Mouse (Mus musculus): ENCODE results near the gene Mvb12b. TPM values are rescaled to one million over a fixed set of nuclear protein-coding genes. Genes with fewer than 3 reads are reported as not detected.

Gene Mvb12b
- total and polyA plus RNA-seq, 3 experiments, result 7.2 to 51.4 (median 46.2) TPM

DNA sequence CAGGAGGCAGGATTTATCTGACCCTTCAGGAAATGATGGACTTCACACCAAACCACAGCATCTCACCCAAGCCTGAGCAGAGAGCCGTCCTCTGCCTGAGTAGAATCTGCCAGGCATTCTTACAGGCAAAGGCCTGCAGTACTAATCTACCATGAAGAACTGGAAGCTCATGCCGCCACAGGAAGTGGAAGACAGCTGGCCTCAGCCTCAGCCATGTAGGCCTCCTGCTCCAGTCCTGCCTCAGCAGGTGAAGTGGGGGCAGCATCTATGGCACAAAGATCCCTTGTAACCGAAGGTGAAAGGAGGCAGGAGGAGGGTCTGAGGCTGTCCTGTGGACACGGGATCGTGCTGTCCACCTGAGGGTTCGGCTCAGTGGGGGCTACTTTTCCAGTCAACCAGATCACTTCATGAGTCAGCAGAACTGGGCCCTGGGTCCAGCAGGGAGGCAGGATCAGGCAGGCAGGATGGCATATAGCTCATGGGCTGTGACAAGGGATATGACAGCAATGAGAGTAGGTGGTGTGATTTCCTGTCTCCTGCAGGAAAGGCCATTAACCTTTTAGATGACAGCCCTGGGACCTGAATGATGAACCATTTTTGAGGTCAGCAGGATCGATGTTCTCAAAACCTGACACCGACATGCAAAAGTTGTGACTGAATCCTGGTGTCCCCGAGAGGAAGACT lies 69.9 kb downstream of the Mvb12b start:
- no peaks in the 10 kb centered on the region for H3K9me3 ChIP-seq (replicated peaks)
- ATAC-seq (ENCODE audit: extremely low read depth, insufficient number of reproducible peaks, low FRiP score, poor library complexity, severe bottlenecking) (no peak), DNase-seq (ENCODE audit: low spot score) (no peak)
- peaks cover 88% of the 10 kb centered on the region for H3K36me3 ChIP-seq (replicated peaks)
- no peaks in the 10 kb centered on the region; the same call in 1 of the 2 replicates for H3K27me3 ChIP-seq (ENCODE audit: insufficient read depth, low read length)
- no peak for TF ChIP-seq POLR2AphosphoS5 (IDR thresholded peaks at IDR 0.05; ENCODE audit: insufficient replicate concordance, low read depth, low read length)
- TF ChIP-seq CTCF (IDR thresholded peaks at IDR 0.05; ENCODE audit: low read depth, low read length), result no peak
- TF ChIP-seq GATA1 (IDR thresholded peaks at IDR 0.05; ENCODE audit: borderline replicate concordance, low read length), result no peak
- no peak for TF ChIP-seq TAL1 (conservative IDR thresholded peaks at IDR 0.05; ENCODE audit: low read depth, low read length)
- no peak for TF ChIP-seq GATA2 (IDR thresholded peaks at IDR 0.05; ENCODE audit: borderline replicate concordance, low read depth, low read length)
- H3K4me3 ChIP-seq (ENCODE audit: low read depth, low read length), result no peak overlapping the region
- H3K4me1 ChIP-seq (ENCODE audit: insufficient read depth, low read depth, low read length), result peaks cover 4% of the 10 kb centered on the region

GRCm38 (mm10) chr2:33817080-33817479 lies 70.7 kb downstream of the Mvb12b start:
- DNase-seq (ENCODE audit: low spot score), result no peak
- no peak for ATAC-seq (ENCODE audit: extremely low read depth, insufficient number of reproducible peaks, low FRiP score, poor library complexity, severe bottlenecking)
- Histone ChIP-seq H3K4me1 (ENCODE audit: insufficient read depth, low read depth, low read length) (peaks cover 2% of the 10 kb centered on the region), H3K4me3 (ENCODE audit: low read depth, low read length) (no peak overlapping the region), H3K9me3 (replicated peaks) (no peaks in the 10 kb centered on the region), H3K36me3 (replicated peaks) (peaks cover 90% of the 10 kb centered on the region), H3K27me3 (ENCODE audit: insufficient read depth, low read length) (no peaks in the 10 kb centered on the region; the same call in 1 of the 2 replicates)
- no peak for TF ChIP-seq POLR2AphosphoS5 (IDR thresholded peaks at IDR 0.05; ENCODE audit: insufficient replicate concordance, low read depth, low read length)
- no peak for TF ChIP-seq CTCF (IDR thresholded peaks at IDR 0.05; ENCODE audit: low read depth, low read length)
- TF ChIP-seq TAL1 (conservative IDR thresholded peaks at IDR 0.05; ENCODE audit: low read depth, low read length), result no peak
- no peak for TF ChIP-seq GATA2 (IDR thresholded peaks at IDR 0.05; ENCODE audit: borderline replicate concordance, low read depth, low read length)
- TF ChIP-seq GATA1 (IDR thresholded peaks at IDR 0.05; ENCODE audit: borderline replicate concordance, low read length), result no peak

- TF ChIP-seq GATA1 (IDR thresholded peaks at IDR 0.05; ENCODE audit: borderline replicate concordance, low read length) (no peak), TAL1 (conservative IDR thresholded peaks at IDR 0.05; ENCODE audit: low read depth, low read length) (no peak), GATA2 (IDR thresholded peaks at IDR 0.05; ENCODE audit: borderline replicate concordance, low read depth, low read length) (no peak), CTCF (IDR thresholded peaks at IDR 0.05; ENCODE audit: low read depth, low read length) (no peak), POLR2AphosphoS5 (IDR thresholded peaks at IDR 0.05; ENCODE audit: insufficient replicate concordance, low read depth, low read length) (no peak)
- H3K27me3 ChIP-seq (ENCODE audit: insufficient read depth, low read length), result no peaks in the 10 kb centered on the region; the same call in 1 of the 2 replicates
- peaks cover 87% of the 10 kb centered on the region for H3K36me3 ChIP-seq (replicated peaks)
- no peak for DNase-seq (ENCODE audit: low spot score)
- H3K9me3 ChIP-seq (replicated peaks), result no peaks in the 10 kb centered on the region
- no peak overlapping the region for H3K4me3 ChIP-seq (ENCODE audit: low read depth, low read length)
- no peak for ATAC-seq (ENCODE audit: extremely low read depth, insufficient number of reproducible peaks, low FRiP score, poor library complexity, severe bottlenecking)
- H3K4me1 ChIP-seq (ENCODE audit: insufficient read depth, low read depth, low read length), result no peaks in the 10 kb centered on the region
These were observed 73.2 kb downstream of the Mvb12b start for GRCm38 (mm10) chr2:33814581-33814980.

DNA sequence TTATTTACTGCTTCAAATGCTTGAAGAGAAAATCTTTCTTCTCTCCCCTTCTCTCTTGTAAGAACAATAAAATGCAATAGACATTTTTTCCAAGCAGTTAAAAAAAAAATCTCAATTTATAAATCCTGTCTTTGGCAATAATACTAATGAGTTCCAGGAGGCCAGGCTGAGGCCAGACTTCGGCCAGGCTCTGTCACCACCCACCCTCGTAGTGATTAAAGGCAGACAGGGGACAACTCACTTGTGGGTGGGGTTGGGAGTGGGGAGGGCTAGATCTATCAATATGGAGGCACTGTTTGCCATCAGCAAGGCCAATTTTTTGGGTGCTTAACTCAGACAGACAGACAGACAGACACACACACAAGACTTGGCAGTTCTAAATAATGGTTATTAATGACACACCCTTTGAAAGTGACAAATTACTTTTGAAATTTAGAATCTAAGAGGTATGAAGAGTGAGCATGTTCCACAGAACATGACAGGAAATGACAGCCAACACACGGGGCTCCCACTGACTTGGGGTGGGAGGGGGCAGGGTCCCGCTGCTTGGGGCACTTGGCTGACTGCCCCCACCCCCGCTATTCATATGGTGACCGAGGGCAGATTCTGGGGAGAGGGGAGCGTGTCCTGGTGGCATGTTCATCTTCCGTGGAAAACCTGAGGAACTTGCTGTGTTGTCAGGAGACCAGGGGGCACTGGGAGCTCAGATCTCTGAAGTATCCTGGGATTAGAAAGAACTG lies 74.1 kb downstream of the Mvb12b start:
- Histone ChIP-seq H3K27me3 (ENCODE audit: insufficient read depth, low read length) (no peaks in the 10 kb centered on the region; the same call in 1 of the 2 replicates), H3K36me3 (replicated peaks) (peaks cover 87% of the 10 kb centered on the region), H3K4me3 (ENCODE audit: low read depth, low read length) (no peak overlapping the region), H3K9me3 (replicated peaks) (no peaks in the 10 kb centered on the region), H3K4me1 (ENCODE audit: insufficient read depth, low read depth, low read length) (no peaks in the 10 kb centered on the region)
- ATAC-seq (ENCODE audit: extremely low read depth, insufficient number of reproducible peaks, low FRiP score, poor library complexity, severe bottlenecking), result no peak
- DNase-seq (ENCODE audit: low spot score), result no peak
- TF ChIP-seq CTCF (IDR thresholded peaks at IDR 0.05; ENCODE audit: low read depth, low read length), result no peak
- no peak for TF ChIP-seq POLR2AphosphoS5 (IDR thresholded peaks at IDR 0.05; ENCODE audit: insufficient replicate concordance, low read depth, low read length)
- no peak for TF ChIP-seq GATA1 (IDR thresholded peaks at IDR 0.05; ENCODE audit: borderline replicate concordance, low read length)
- no peak for TF ChIP-seq TAL1 (conservative IDR thresholded peaks at IDR 0.05; ENCODE audit: low read depth, low read length)
- TF ChIP-seq GATA2 (IDR thresholded peaks at IDR 0.05; ENCODE audit: borderline replicate concordance, low read depth, low read length), result no peak

DNA sequence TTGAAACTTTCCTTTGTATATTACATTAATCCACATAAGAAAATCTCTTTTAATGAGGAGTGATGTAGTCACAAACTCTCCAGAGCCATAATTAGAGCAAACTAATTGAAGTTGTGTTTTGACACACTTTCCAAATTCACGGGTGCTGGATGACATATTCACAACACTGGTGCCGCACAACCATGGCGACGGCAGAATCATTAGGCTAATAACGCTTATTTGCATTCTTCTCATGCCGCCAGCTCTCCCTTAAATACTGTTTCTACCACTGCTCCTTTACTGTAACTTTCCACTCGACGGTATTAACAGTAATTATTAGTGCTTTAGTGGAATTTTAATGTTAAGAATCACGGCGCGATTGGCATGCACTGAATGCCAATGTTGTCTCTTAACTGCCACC lies 74.8 kb downstream of the Mvb12b start:
- Histone ChIP-seq H3K36me3 (replicated peaks) (peaks cover 86% of the 10 kb centered on the region), H3K4me3 (ENCODE audit: low read depth, low read length) (no peak overlapping the region), H3K9me3 (replicated peaks) (no peaks in the 10 kb centered on the region), H3K27me3 (ENCODE audit: insufficient read depth, low read length) (no peaks in the 10 kb centered on the region; the same call in 1 of the 2 replicates), H3K4me1 (ENCODE audit: insufficient read depth, low read depth, low read length) (no peaks in the 10 kb centered on the region)
- no peak for DNase-seq (ENCODE audit: low spot score)
- TF ChIP-seq POLR2AphosphoS5 (IDR thresholded peaks at IDR 0.05; ENCODE audit: insufficient replicate concordance, low read depth, low read length), result no peak
- TF ChIP-seq GATA1 (IDR thresholded peaks at IDR 0.05; ENCODE audit: borderline replicate concordance, low read length), result no peak
- TF ChIP-seq CTCF (IDR thresholded peaks at IDR 0.05; ENCODE audit: low read depth, low read length), result no peak
- TF ChIP-seq TAL1 (conservative IDR thresholded peaks at IDR 0.05; ENCODE audit: low read depth, low read length), result no peak
- TF ChIP-seq GATA2 (IDR thresholded peaks at IDR 0.05; ENCODE audit: borderline replicate concordance, low read depth, low read length), result no peak
- no peak for ATAC-seq (ENCODE audit: extremely low read depth, insufficient number of reproducible peaks, low FRiP score, poor library complexity, severe bottlenecking)

GRCm38 (mm10) chr2:33811349-33811890 lies 76.3 kb downstream of the Mvb12b start:
- no peaks in the 10 kb centered on the region for H3K27me3 ChIP-seq (ENCODE audit: insufficient read depth, low read length)
- H3K4me1 ChIP-seq (ENCODE audit: insufficient read depth, low read depth, low read length), result no peaks in the 10 kb centered on the region
- no peak for ATAC-seq (ENCODE audit: extremely low read depth, insufficient number of reproducible peaks, low FRiP score, poor library complexity, severe bottlenecking)
- no peak for DNase-seq (ENCODE audit: low spot score)
- no peaks in the 10 kb centered on the region for H3K9me3 ChIP-seq (replicated peaks)
- no peak for TF ChIP-seq GATA2 (IDR thresholded peaks at IDR 0.05; ENCODE audit: borderline replicate concordance, low read depth, low read length)
- TF ChIP-seq POLR2AphosphoS5 (IDR thresholded peaks at IDR 0.05; ENCODE audit: insufficient replicate concordance, low read depth, low read length), result no peak
- no peak for TF ChIP-seq CTCF (IDR thresholded peaks at IDR 0.05; ENCODE audit: low read depth, low read length)
- H3K4me3 ChIP-seq (ENCODE audit: low read depth, low read length), result no peak overlapping the region
- peaks cover 85% of the 10 kb centered on the region for H3K36me3 ChIP-seq (replicated peaks)
